Mouse (Mus musculus) cerebral cortex, adult 2 months (tissue): Measurements from ENCODE around the gene Gm27021.

Experiments
- WGBS: fragments of 180-500 bp; shearing (Covaris S2); methylation state at CpG from one replicate; pipeline ENCODE4 v1.1.7; 2018; 5-methylcytosine and 5-hydroxymethylcytosine counted together

The Gm27021 gene

GRCm38 (mm10) chr8:120599504-120599903 is 68.4 kb downstream of the Gm27021 start:
- 44% methylated on average over 7 of the region's 7 CpGs for WGBS

DNA sequence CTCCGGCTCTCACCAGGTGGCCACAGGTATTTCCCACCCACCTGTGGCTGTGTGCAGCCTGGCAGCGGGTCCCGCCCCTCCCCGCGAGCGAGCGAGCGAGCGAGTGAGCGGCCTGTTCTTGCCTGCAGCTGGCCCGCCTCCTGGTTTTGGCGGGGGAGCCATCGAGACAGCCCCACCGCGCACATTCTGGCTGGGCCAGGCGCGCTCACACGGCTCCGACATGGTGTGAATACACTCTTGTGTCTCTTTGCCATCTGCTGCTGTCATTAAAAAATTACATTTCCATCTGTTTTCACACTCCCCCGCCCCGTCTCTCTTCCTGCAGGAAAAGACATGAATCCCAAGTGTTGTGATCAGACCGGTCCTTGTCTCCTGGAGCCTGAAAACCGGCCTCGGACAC is 69.3 kb downstream of the Gm27021 start:
- 22% methylated on average over 24 of the region's 24 CpGs for WGBS

DNA sequence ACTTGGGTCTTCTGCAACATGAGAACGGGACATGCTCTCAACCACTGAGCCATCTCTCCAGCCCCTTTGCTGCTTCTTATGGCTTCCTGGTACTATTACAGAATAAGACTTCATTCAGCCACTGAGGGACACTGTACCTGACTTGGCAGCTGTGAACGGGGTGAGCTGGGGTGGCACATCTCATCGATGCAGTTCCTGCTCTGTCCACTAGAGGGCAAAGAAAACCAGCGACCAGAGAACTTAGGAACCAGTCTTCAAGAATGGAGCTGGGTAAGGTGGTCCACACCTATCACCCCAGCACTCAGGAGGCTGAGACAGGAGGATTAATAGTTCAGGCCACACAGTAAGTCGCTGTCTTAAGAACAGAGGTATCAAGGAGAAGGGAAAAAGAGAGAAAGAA is 71.9 kb downstream of the Gm27021 start:
- WGBS: 11% methylated on average over 5 of the region's 5 CpGs

DNA sequence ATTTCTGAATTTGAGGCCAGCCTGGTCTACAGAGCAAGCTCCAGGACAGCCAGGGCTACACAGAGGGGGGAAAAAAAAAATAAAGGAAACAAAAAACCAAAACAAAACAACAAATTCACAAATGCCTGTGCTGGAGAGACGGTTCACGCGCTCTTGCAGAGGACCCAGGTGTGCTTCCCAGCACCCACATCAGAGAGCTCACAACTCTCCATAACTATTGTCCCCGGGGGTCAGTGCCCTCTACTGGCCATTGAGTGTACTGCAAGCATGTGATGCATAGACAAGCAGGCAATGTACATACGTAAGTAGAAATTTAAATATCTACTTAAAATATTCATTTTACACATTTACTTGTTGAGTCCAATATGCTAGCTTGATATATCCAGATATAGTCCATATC is 73.3 kb downstream of the Gm27021 start:
- WGBS: 87% methylated on average over 5 of the region's 5 CpGs

GRCm38 (mm10) chr8:120591587-120592292 is 76.1 kb downstream of the Gm27021 start:
- WGBS: 49% methylated on average over 10 of the region's 10 CpGs

- 57% methylated on average over 2 of the region's 2 CpGs for WGBS
Measured at GRCm38 (mm10) chr8:120589921-120590320, 78.0 kb downstream of the Gm27021 start.

DNA sequence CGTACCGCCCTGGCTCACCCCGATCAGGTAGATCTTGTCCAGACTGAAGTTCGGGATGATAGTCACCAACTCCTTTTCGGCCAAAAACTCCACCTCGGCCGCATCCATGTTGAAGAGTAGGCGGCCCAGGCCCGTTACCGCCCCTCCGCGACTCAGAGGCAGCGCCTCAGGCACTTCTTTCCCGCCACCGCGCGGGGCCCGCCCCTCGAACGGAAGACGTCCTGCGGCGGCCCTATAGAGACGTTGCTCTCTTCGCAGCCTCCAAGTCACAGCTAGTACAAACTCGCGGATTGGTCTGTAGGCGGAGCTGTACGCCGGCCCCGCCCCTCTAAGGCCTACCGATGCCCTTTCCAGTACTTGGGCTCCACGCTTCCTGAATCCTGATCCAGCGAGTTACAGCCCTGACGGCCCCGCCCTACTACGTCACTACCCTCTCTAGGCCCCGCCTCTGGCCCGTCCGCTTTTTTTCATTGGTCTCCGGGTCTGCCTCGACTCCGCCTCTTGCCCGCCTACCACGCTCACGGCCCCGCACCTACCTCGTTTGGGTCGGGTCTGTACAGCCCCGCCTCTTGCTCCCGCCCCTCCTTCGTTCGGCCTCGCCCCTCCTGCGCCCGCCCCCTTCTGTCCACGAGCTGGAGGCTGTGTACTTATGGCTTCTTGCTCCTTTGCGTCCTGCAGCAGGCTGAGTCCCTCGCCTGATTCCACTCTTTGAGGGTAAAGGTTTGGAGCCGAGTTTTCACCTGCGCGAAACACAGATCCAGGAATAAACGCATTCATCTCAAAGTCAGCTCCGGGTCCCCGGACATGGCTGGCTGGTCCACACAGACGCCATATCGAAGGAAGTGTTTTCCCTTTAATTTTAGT is 78.7 kb downstream of the Gm27021 start, which contains the start of gene Gins2:
Gene Gins2, minus strand, starts transcription at position 397 of the 864 bp plus-strand sequence.
- WGBS: under 1% methylated on average over 67 of the region's 67 CpGs

GRCm38 (mm10) chr8:120585521-120585920 is 82.4 kb downstream of the Gm27021 start:
- WGBS: 92% methylated on average over 10 of the region's 10 CpGs

DNA sequence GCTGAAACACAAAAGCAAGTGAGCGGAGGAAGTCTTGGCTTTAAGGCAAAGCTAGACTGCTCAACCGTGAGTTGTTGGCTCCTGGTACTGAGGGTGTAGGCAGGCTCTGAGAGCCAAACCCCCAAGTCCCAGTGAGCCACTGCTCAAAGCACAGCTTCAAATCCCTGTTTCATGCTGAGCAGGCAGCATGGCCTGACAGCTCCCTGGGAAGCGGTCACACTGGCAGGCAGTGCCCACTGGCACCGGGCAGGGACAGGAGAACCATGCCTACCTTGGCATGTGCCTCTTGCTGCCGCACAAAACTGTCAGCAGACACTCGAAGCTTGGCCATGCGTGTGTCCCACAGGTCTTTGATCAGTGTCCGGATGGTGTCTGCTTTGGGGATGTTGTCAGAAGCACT is 86.1 kb downstream of the Gm27021 start:
- 74% methylated on average over 8 of the region's 8 CpGs for WGBS

- 83% methylated on average over 12 of the region's 12 CpGs for WGBS
Measured at GRCm38 (mm10) chr8:120581329-120581728, 86.5 kb downstream of the Gm27021 start.

DNA sequence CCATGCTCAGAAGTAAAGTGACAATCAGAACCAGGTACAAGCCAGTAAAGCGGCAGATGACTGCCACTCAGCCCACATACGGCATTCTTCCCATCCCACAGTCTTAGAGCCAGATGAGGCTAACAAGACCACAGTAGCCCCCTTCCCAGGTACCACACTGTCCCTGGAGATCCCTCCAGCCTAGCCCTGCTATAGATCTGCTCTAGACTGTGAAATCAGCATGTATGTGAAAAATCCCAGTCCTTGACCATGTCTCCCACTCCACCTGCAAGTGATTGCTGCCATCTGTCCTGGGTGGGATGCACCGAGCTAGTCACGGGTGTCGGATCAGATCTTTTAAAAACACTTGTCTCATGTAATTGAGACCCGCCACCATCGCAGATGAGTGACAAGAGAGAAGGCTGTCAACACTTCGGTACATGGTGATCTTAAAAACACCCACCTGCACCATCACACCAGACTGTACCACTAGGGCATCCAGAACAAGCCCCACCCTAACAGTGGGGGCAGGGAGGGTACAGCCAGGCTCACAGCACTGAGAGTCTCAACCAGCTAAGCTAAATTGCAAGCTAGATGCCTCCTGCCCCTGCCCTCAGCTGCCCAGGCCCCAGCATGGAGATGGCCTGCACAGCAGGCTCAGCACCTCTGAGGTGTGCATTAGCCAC is 87.4 kb downstream of the Gm27021 start:
- 74% methylated on average over 8 of the region's 8 CpGs for WGBS

GRCm38 (mm10) chr8:120577821-120578220 is 90.1 kb downstream of the Gm27021 start:
- WGBS: 78% methylated on average over 17 of the region's 17 CpGs

GRCm38 (mm10) chr8:120575801-120576200 is 92.1 kb downstream of the Gm27021 start:
- WGBS: 86% methylated on average over 9 of the region's 9 CpGs

DNA sequence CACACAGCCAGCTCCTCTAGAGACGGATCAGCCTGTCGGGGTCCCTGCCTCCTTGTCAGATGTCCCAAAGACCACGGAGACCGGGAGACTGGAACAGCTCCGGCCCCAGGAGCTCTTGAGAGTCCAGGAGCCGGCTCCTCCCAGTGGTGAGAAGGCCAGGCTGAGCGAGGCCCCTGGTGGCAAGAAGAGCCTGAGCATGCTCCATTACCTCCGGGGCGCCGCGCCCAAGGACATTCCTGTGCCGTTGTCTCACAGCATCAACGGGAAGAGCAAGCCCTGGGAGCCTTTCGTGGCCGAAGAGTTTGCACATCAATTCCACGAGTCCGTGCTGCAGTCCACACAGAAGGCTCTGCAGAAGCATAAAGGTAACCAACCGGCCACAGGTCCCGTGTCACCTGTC is 92.9 kb downstream of the Gm27021 start:
- 86% methylated on average over 19 of the region's 19 CpGs for WGBS

DNA sequence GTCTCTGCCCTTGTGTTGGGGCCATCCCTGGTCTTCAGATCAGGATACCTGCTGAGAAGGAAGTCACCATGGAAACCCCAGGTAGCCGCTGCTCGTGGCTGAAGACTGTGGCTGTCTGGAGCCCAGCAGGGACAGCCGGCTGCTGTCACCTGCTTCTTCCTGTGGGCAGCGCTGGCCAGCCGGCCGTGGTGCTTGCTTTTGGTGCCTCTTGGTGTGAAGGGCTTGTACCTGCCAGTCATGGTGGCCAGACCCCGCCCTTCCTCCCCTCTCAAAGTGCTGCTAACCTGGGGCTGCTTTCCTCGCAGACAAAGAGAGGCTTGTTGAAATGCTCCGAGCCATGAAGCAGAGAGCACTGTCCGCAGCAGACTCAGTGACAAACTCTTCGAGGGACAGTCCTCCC is 94.0 kb downstream of the Gm27021 start:
- 84% methylated on average over 11 of the region's 11 CpGs for WGBS

DNA sequence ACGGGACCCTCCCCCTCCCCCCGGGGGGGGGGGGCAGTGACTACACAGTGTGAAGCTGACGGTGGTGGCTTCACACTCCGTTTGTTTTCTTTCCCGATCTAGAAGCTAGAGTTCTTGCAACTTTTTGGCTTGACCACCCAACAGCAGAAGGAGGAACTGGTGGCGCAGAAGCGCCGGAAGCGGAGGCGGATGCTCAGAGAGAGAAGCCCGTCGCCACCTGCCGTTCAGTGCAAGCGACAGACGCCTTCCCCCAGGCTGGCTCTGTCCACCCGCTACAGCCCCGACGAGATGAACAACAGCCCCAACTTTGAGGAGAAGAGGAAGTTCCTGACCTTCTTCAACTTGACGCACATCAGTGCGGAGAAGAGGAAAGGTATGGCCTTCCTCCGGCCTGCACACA is 95.3 kb downstream of the Gm27021 start:
- WGBS: 56% methylated on average over 21 of the region's 21 CpGs

DNA sequence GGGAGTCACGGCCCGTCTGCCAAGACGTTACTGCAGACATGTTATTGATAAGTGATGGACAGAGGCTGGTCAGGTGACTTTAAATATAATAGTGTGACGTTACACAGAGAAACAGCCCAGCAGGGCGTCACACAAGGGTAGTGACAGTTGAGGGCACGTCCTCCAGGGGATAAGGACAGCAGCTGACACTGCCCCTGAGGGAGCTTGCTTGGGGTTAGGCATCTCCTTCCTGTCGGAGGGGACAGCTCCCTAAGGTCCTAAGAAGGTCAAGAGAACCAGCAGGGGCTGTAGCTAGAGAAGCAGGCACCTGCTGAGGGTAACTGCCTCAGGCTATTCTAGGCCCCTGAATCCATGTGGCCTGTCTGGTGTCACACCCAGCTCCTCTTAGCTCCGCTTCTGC is 96.3 kb downstream of the Gm27021 start:
- WGBS: 88% methylated on average over 8 of the region's 8 CpGs

DNA sequence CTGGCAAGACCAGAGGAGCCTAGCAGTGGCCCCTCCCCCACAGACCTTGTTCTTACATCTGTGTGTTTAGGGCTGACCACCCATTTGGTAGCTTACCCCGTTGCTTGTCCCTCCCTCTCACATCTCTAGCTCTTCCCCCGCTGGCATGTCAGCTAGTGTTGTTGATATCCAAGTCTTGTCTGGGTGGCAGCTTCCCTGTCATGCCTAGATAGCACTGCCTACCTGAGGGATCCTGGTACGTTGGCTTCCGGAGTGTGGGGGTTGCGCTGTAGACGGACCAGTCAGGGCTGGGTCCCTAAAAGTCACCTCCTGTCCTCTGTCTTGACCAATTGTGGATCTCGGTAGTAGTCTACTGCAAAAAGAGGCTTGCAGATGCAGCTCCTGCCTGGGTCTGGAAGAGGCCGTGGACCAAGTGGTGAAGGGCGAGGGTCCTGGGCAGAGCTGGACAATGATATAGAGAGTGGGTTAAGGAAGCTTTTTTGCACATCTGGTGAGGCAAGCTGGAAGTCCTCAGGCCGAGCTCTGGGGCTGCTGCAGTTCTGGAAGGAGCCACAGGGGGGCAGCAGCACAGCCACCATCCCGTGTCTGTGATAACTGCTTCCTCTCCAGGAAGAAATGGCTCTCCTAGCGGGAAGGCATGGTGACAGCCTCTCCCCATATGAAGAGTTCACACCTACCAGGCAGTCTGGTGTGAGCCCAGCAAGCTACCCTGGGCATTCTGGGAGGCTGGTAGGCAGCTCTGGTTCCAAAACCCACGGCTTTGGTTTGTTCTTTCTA is 97.8 kb downstream of the Gm27021 start:
- 57% methylated on average over 13 of the region's 13 CpGs for WGBS

DNA sequence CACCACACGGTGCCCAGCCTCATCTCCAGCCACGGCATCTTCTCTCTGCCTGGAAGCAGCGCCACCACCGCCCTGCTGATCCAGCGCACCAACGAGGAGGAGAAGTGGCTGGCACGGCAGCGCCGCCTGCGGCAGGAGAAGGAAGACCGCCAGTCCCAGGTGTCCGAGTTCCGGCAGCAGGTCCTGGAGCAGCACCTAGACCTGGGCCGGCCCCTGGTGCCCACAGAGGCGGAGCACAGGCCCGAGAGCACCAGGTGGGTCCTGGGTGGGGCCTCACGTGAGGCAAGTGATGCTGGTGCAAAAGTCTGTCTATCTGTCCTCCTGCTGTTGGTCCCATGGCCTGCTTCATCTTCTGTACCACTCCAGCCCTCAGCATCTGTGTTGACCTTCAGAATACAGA is 98.8 kb downstream of the Gm27021 start:
- 89% methylated on average over 17 of the region's 17 CpGs for WGBS

DNA sequence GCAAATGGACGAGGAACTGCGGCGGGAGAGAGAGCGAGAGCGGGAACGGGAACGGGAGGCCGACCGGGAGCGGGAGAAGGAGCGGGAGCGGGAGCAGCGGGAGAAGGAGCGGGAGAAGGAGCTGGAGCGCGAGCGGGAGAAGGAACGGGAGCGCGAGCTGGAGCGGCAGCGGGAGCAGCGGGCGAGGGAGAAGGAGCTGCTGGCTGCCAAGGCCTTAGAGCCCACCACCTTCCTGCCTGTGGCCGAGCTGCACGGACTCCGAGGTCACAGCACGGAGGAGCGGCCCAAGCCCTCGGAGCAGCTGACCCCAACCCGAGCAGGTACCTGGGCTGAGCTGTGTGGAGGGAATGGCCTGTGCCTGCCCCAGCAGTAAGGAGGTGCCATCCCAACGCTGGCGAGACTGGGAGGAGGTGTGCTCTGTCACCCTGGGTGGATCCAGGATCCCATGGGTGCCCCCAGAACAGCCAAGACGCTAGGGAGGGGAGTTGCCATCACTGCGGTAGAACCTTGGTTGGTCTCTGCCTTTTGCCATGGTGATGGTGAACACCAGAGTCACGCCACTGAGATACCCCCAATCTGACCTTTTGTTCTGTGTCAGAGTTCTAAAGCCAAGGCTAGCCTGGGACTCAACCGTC is 99.6 kb downstream of the Gm27021 start:
- WGBS: 98% methylated on average over 37 of the region's 37 CpGs

GRCm38 (mm10) chr8:120567731-120568130 is 100.1 kb downstream of the Gm27021 start:
- 97% methylated on average over 17 of the region's 17 CpGs for WGBS
